Mouse (Mus musculus) adrenal gland, postnatal 10 days (tissue): ENCODE measurements around the gene Ppm1e. TPM values are rescaled to one million over a fixed set of nuclear protein-coding genes. Genes with fewer than 3 reads are reported as not detected.
A peak's percentile ranks its signal among the peaks of the same experiment; 100 is the strongest.

Experiments
- DNase-seq: peaks from one replicate; pipeline ENCODE4 v3.0.0; 2021; ENCODE audit warnings: mixed read lengths
- long read RNA-seq, 2 experiments: library from polyadenylated mRNA; stranded (forward); transcript quantifications; one replicate each; pipeline ENCODE4 v2.0.0; 2021
- total RNA-seq, 2 experiments: library from RNA; stranded (reverse); gene quantifications; 2 replicates each; pipeline ENCODE4 v1.2.3; 2021

Ppm1e gene
- total RNA-seq: 10 to 100 TPM in 1 of 2 experiments, 1 to 10 TPM in 1; 9.2 to 12.5 TPM
- long read RNA-seq, experiment 1, full-length matches to known transcripts: 1 of 3 reads
- long read RNA-seq, experiment 1, partial matches to known transcripts: 0 of 3 reads
- long read RNA-seq, experiment 1, other reads (novel, unspliced or antisense): 2 of 3 reads
- long read RNA-seq, experiment 2, full-length matches to known transcripts: 1 of 1 reads
- long read RNA-seq, experiment 2, partial matches to known transcripts: 0 of 1 reads
- long read RNA-seq, experiment 2, other reads (novel, unspliced or antisense): 0 of 1 reads

- DNase-seq: peak; percentile 88
These were observed at the start of gene Ppm1e for GRCm38 (mm10) chr11:87358331-87359261. TSS of gene Ppm1e (minus strand) at chr11:87359023.

GRCm38 (mm10) chr11:87404876-87405275 lies 46.1 kb upstream of the Ppm1e start, which contains the start of the genes Rad51c and Tex14:
TSS of gene Rad51c (minus strand) at chr11:87404954.
TSS of gene Tex14 (plus strand) at chr11:87405065.
- DNase-seq: peak; percentile 24

- peak; percentile 99 for DNase-seq
These were observed 45.5 kb upstream of the Ppm1e start for GRCm38 (mm10) chr11:87404111-87404853.

- DNase-seq: no peak
These were observed 39.6 kb upstream of the Ppm1e start for GRCm38 (mm10) chr11:87398402-87398801.

GRCm38 (mm10) chr11:87393855-87394254 lies 35.0 kb upstream of the Ppm1e start:
- DNase-seq: peak; percentile 55

- DNase-seq: no peak
These were observed 26.9 kb upstream of the Ppm1e start for GRCm38 (mm10) chr11:87385676-87386075.

GRCm38 (mm10) chr11:87384551-87384950 lies 25.7 kb upstream of the Ppm1e start:
- peak; percentile 8 for DNase-seq

- no peak for DNase-seq
These were observed 9.2 kb upstream of the Ppm1e start for GRCm38 (mm10) chr11:87367865-87368580.

- no peak for DNase-seq
These were observed 8.2 kb upstream of the Ppm1e start for GRCm38 (mm10) chr11:87367061-87367460.

- no peak for DNase-seq
These were observed 6.3 kb upstream of the Ppm1e start for GRCm38 (mm10) chr11:87365120-87365519.

- no peak for DNase-seq
These were observed 414 bp upstream of the Ppm1e start for GRCm38 (mm10) chr11:87359262-87359612.

GRCm38 (mm10) chr11:87357317-87358300 lies 1.2 kb downstream of the Ppm1e start:
- peak; percentile 28 for DNase-seq

GRCm38 (mm10) chr11:87354861-87355260 lies 4.0 kb downstream of the Ppm1e start:
- no peak for DNase-seq

GRCm38 (mm10) chr11:87353646-87354170 lies 5.1 kb downstream of the Ppm1e start:
- DNase-seq: peak; percentile 8

GRCm38 (mm10) chr11:87326381-87326780 lies 32.4 kb downstream of the Ppm1e start:
- DNase-seq: peak; percentile 33

GRCm38 (mm10) chr11:87322558-87322957 lies 36.3 kb downstream of the Ppm1e start:
- DNase-seq: no peak

GRCm38 (mm10) chr11:87320007-87320406 lies 38.8 kb downstream of the Ppm1e start:
- DNase-seq: no peak

GRCm38 (mm10) chr11:87318956-87319708 lies 39.7 kb downstream of the Ppm1e start:
- DNase-seq: no peak

GRCm38 (mm10) chr11:87313533-87313932 lies 45.3 kb downstream of the Ppm1e start:
- no peak for DNase-seq
